ENCODE assay signal across 21 mouse cellular contexts in the genomic region with DNA sequence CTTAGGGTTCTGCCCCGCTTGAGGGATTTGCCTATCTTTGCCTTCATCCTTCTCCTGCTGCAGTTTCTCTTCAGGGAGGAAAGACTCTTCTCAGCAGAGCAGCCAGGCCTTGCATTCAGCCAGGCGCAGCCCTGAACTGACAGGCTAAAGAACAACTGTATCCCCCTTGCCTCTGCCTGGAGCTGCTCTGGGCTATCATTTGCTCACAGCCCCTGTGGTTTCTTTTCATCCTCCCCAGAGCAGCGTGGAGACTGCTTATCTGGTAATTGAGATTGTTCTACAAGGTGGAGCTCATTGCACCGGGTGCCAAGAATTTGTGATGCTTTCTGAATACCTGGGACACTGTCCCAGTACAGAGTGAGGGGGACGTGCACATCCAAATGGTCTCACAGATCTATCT. TPM values are rescaled to one million over a fixed set of nuclear protein-coding genes. Genes with fewer than 3 reads are reported as not detected.
DNase-seq lines count a peak whose midpoint lies in the region; ATAC-seq and TF ChIP-seq lines count a peak whose summit lies in the region.
"Had no signal": no experiment of that assay in that cellular context is flagged by ENCODE, and none has a peak within 500 bp of the region (broad histone marks: within the 10 kb centered on the region; RNA-seq: fewer than 3 reads in every experiment).

No protein-coding gene starts in this region.

- TF ChIP-seq POLR2A in MEL (IDR thresholded peaks at IDR 0.05; ENCODE audit: control insufficient read depth in 1 of 2, insufficient read depth in 1 of 2, low read depth in 1 of 2, low read length in 2 of 2, poor library complexity in 1 of 2) = no peak

- H3K9me3 ChIP-seq in midbrain, embryonic 10.5 days (replicated peaks) = no peaks in the 10 kb centered on the region
- H3K9me3 ChIP-seq in midbrain, embryonic 14.5 days (ENCODE audit: control insufficient read depth, low read length) = no peaks in the 10 kb centered on the region
- H3K9me3 ChIP-seq in MEL (replicated peaks; ENCODE audit: insufficient read depth, low read length) = no peaks in the 10 kb centered on the region
- no peaks in the 10 kb centered on the region for H3K9me3 ChIP-seq in liver, embryonic 12.5 days (replicated peaks)
- no peaks in the 10 kb centered on the region for H3K9me3 ChIP-seq in liver, embryonic 16.5 days (replicated peaks; ENCODE audit: control insufficient read depth, low read length)
- H3K9me3 ChIP-seq in kidney, embryonic 16.5 days (ENCODE audit: low read length) = no peaks in the 10 kb centered on the region
- H3K9me3 ChIP-seq: embryonic facial prominence, embryonic 15.5 days; heart, embryonic 15.5 days; hindbrain, embryonic 15.5 days had no signal

- no peak for TF ChIP-seq CTCF in MEL (IDR thresholded peaks at IDR 0.05 in 2 of 3, conservative IDR thresholded peaks at IDR 0.05 in 1 of 3; ENCODE audit: control insufficient read depth in 1 of 3, insufficient read depth in 1 of 3, low read depth in 2 of 3, low read length in 3 of 3, poor library complexity in 1 of 3, severe bottlenecking in 1 of 3)

- H3K27ac ChIP-seq in midbrain, embryonic 10.5 days (replicated peaks) = peak overlapping the region; percentile 7; the same call in 1 of the 2 replicates
- H3K27ac ChIP-seq in midbrain, embryonic 14.5 days (replicated peaks; ENCODE audit: low read depth, low read length) = no peak overlapping the region
- H3K27ac ChIP-seq in MEL (ENCODE audit: control insufficient read depth, low read depth, low read length) = no peak overlapping the region
- no peak overlapping the region for H3K27ac ChIP-seq in liver, embryonic 12.5 days
- H3K27ac ChIP-seq in liver, embryonic 16.5 days (ENCODE audit: low read length) = no peak overlapping the region
- H3K27ac ChIP-seq in kidney, embryonic 16.5 days (ENCODE audit: low read length) = no peak overlapping the region
- H3K27ac ChIP-seq: embryonic facial prominence, embryonic 15.5 days; heart, embryonic 15.5 days; hindbrain, embryonic 15.5 days had no signal

- H3K36me3 ChIP-seq in midbrain, embryonic 10.5 days = peaks cover 6% of the 10 kb centered on the region; the same call in 1 of the 2 replicates
- H3K36me3 ChIP-seq in midbrain, embryonic 14.5 days (ENCODE audit: control insufficient read depth, insufficient read depth, low read length) = no peaks in the 10 kb centered on the region
- H3K36me3 ChIP-seq in MEL (ENCODE audit: control insufficient read depth in 1 of 2, insufficient read depth in 2 of 2, low read length in 2 of 2) = peaks cover 0 to 2% of the 10 kb centered on the region in 2 experiments; a peak in 1 of 4 replicates
- peaks cover 14% of the 10 kb centered on the region for H3K36me3 ChIP-seq in liver, embryonic 12.5 days
- H3K36me3 ChIP-seq in liver, embryonic 16.5 days (ENCODE audit: control insufficient read depth, insufficient read depth) = no peaks in the 10 kb centered on the region
- H3K36me3 ChIP-seq in kidney, embryonic 16.5 days (ENCODE audit: insufficient read depth, low read length) = no peaks in the 10 kb centered on the region
- H3K36me3 ChIP-seq: embryonic facial prominence, embryonic 15.5 days; hindbrain, embryonic 15.5 days had no signal

- peaks cover 50% of the 10 kb centered on the region for H3K4me1 ChIP-seq in midbrain, embryonic 10.5 days
- peaks cover 12% of the 10 kb centered on the region; the same call in 1 of the 2 replicates for H3K4me1 ChIP-seq in midbrain, embryonic 14.5 days (ENCODE audit: control insufficient read depth, insufficient read depth, low read length)
- H3K4me1 ChIP-seq in MEL (ENCODE audit: control insufficient read depth in 1 of 2, insufficient read depth in 2 of 2, low read length in 2 of 2) = peaks cover 0 to 6% of the 10 kb centered on the region in 2 experiments; a peak in 1 of 4 replicates
- H3K4me1 ChIP-seq in liver, embryonic 12.5 days = peaks cover 27% of the 10 kb centered on the region
- peaks cover 5% of the 10 kb centered on the region; the same call in 1 of the 2 replicates for H3K4me1 ChIP-seq in liver, embryonic 16.5 days (ENCODE audit: control insufficient read depth, low read depth, low read length)
- no peaks in the 10 kb centered on the region for H3K4me1 ChIP-seq in kidney, embryonic 16.5 days (ENCODE audit: insufficient read depth, low read length)
- H3K4me1 ChIP-seq: embryonic facial prominence, embryonic 15.5 days; heart, embryonic 15.5 days had no signal

- DNase-seq in midbrain, embryonic 10.5 days (ENCODE audit: low spot score) = no peak
- DNase-seq in midbrain, embryonic 14.5 days = no peak
- DNase-seq in MEL (ENCODE audit: low read depth, low spot score) = peak; percentile 66
- no peak for DNase-seq in neural tube, embryonic 10.5 days (ENCODE audit: extremely low spot score, low spot score)
- DNase-seq in left cerebral cortex, adult 8-10 months (ENCODE audit: low spot score in 2 of 2) = no peak
- DNase-seq: adrenal gland, adult 8-10 months; cerebellum, adult 8-10 months; cerebellum, postnatal 14 days; embryo, embryonic 11 days; gastrocnemius, postnatal 10 days; heart, adult 18-20 months; heart, postnatal 14 days had no signal

- ATAC-seq in midbrain, embryonic 14.5 days (ENCODE audit: low FRiP score, low TSS enrichment) = no peak
- ATAC-seq in liver, embryonic 12.5 days = peak; percentile 30; the same call in 1 of the 2 replicates
- peak; percentile 51 for ATAC-seq in liver, embryonic 16.5 days (ENCODE audit: low read depth)
- no peak for ATAC-seq in kidney, embryonic 16.5 days (ENCODE audit: low FRiP score, low TSS enrichment)
- ATAC-seq: forebrain, embryonic 16.5 days had no signal

- H3K27me3 ChIP-seq in midbrain, embryonic 10.5 days (ENCODE audit: low read depth, poor library complexity, severe bottlenecking) = no peaks in the 10 kb centered on the region
- H3K27me3 ChIP-seq in midbrain, embryonic 14.5 days (ENCODE audit: control insufficient read depth, insufficient read depth, low read length) = no peaks in the 10 kb centered on the region
- no peaks in the 10 kb centered on the region for H3K27me3 ChIP-seq in MEL (ENCODE audit: control insufficient read depth in 1 of 2, insufficient read depth in 2 of 2, low read length in 2 of 2)
- H3K27me3 ChIP-seq in liver, embryonic 12.5 days (replicated peaks) = no peaks in the 10 kb centered on the region
- H3K27me3 ChIP-seq in liver, embryonic 16.5 days (ENCODE audit: control insufficient read depth, insufficient read depth, low read depth, low read length) = no peaks in the 10 kb centered on the region
- H3K27me3 ChIP-seq in kidney, embryonic 16.5 days (ENCODE audit: insufficient read depth, low read length) = no peaks in the 10 kb centered on the region
- H3K27me3 ChIP-seq: CH12.LX; embryonic facial prominence, embryonic 15.5 days; heart, embryonic 15.5 days; hindbrain, embryonic 15.5 days had no signal

- no peak overlapping the region for H3K4me2 ChIP-seq in midbrain, embryonic 14.5 days (ENCODE audit: low read length)
- no peak overlapping the region for H3K4me2 ChIP-seq in liver, embryonic 12.5 days
- no peak overlapping the region for H3K4me2 ChIP-seq in liver, embryonic 16.5 days (ENCODE audit: low read depth, low read length)
- H3K4me2 ChIP-seq in kidney, embryonic 16.5 days (replicated peaks; ENCODE audit: low read depth, low read length) = no peak overlapping the region
- H3K4me2 ChIP-seq: embryonic facial prominence, embryonic 15.5 days; heart, embryonic 11.5 days; heart, embryonic 15.5 days; hindbrain, embryonic 15.5 days had no signal

- no peak overlapping the region for H3K4me3 ChIP-seq in midbrain, embryonic 10.5 days
- H3K4me3 ChIP-seq in midbrain, embryonic 14.5 days (replicated peaks; ENCODE audit: low read depth, low read length) = no peak overlapping the region
- no peak overlapping the region for H3K4me3 ChIP-seq in MEL (ENCODE audit: control insufficient read depth in 1 of 2, insufficient read depth in 1 of 2, low read depth in 2 of 2, low read length in 2 of 2)
- no peak overlapping the region for H3K4me3 ChIP-seq in liver, embryonic 12.5 days
- H3K4me3 ChIP-seq in liver, embryonic 16.5 days (ENCODE audit: low read depth, low read length) = no peak overlapping the region
- no peak overlapping the region for H3K4me3 ChIP-seq in kidney, embryonic 16.5 days (ENCODE audit: low read length)
- H3K4me3 ChIP-seq: embryonic facial prominence, embryonic 15.5 days; heart, embryonic 15.5 days; hindbrain, embryonic 15.5 days had no signal

- WGBS in midbrain, embryonic 10.5 days = 82% methylated on average over 5 of the region's 5 CpGs
- WGBS in midbrain, embryonic 14.5 days = 75% methylated on average over 5 of the region's 5 CpGs
- 47% methylated on average over 5 of the region's 5 CpGs for WGBS in liver, embryonic 12.5 days (ENCODE audit: insufficient replicate concordance)
- WGBS in liver, embryonic 16.5 days (ENCODE audit: insufficient replicate concordance) = 39% methylated on average over 5 of the region's 5 CpGs
- WGBS in kidney, embryonic 16.5 days = 82% methylated on average over 5 of the region's 5 CpGs

- peak in 1 of 2 experiments; percentile 45; a peak in 1 of 4 replicates for TF ChIP-seq EP300 in MEL (IDR thresholded peaks at IDR 0.05; ENCODE audit: low read depth in 1 of 2, low read length in 2 of 2)

- H3K79me2 ChIP-seq in MEL (ENCODE audit: control insufficient read depth, insufficient read depth, low read length, poor library complexity) = no peaks in the 10 kb centered on the region

- no peak overlapping the region for H3K9ac ChIP-seq in midbrain, embryonic 14.5 days (replicated peaks; ENCODE audit: low read length)
- no peak overlapping the region for H3K9ac ChIP-seq in MEL (ENCODE audit: control insufficient read depth, low read depth, low read length, poor library complexity, severe bottlenecking)
- H3K9ac ChIP-seq in liver, embryonic 12.5 days = no peak overlapping the region
- no peak overlapping the region for H3K9ac ChIP-seq in liver, embryonic 16.5 days (ENCODE audit: low read depth, low read length)
- H3K9ac ChIP-seq in kidney, embryonic 16.5 days (replicated peaks; ENCODE audit: low read length) = no peak overlapping the region
- H3K9ac ChIP-seq: embryonic facial prominence, embryonic 15.5 days; heart, embryonic 15.5 days; hindbrain, embryonic 15.5 days had no signal

- TF ChIP-seq RAD21 in MEL (IDR thresholded peaks at IDR 0.05; ENCODE audit: low read depth, low read length) = no peak

RNA-seq across cellular contexts. Expression of a gene that starts 16.0 kb away (rescaled TPM):
- 26.2 and 28.3 TPM in 2 replicates for polyA plus RNA-seq in midbrain, embryonic 10.5 days (2016; fragmentation: Nextera tagmentation; extraction: Ambion mirVana)
- polyA plus RNA-seq in midbrain, embryonic 14.5 days (2014; fragmentation: Nextera tagmentation; extraction: Ambion mirVana) = 14.7 and 15.9 TPM in 2 replicates
- 17.1 and 19.4 TPM in 2 replicates for total RNA-seq in MEL (2012; rRNA removed)
- 10 to 100 TPM in 1 of 2 experiments, not detected in 1; 24.3 TPM for polyA plus RNA-seq in MEL (2012; ENCODE audit: insufficient read depth in 1 of 2, insufficient read length in 2 of 2, low read depth in 1 of 2, low replicate concordance in 2 of 2, missing spikeins in 1 of 2)
- polyA plus RNA-seq in liver, embryonic 12.5 days (2016; fragmentation: Nextera tagmentation; extraction: Ambion mirVana) = 18.3 and 18.4 TPM in 2 replicates
- polyA plus RNA-seq in liver, embryonic 16.5 days (2015; fragmentation: Nextera tagmentation; extraction: Ambion mirVana) = 10.8 and 11.9 TPM in 2 replicates
- 10 to 100 TPM in 1 of 4 experiments, 1 to 10 TPM in 3; 7.9 to 10.3 (median 8.9) TPM for total RNA-seq in left cerebral cortex, adult 8-10 months (2022)
- polyA plus RNA-seq in kidney, embryonic 16.5 days (2015; fragmentation: Nextera tagmentation; extraction: Ambion mirVana) = 32.7 and 33.1 TPM in 2 replicates

RNA-seq across cellular contexts. Expression of a gene that starts 19.9 kb away (rescaled TPM):
- polyA plus RNA-seq in midbrain, embryonic 10.5 days (2016; fragmentation: Nextera tagmentation; extraction: Ambion mirVana) = 20.8 and 25.6 TPM in 2 replicates
- polyA plus RNA-seq in midbrain, embryonic 14.5 days (2014; fragmentation: Nextera tagmentation; extraction: Ambion mirVana) = 30.6 and 34.8 TPM in 2 replicates
- 23.0 and 23.9 TPM in 2 replicates for total RNA-seq in MEL (2012; rRNA removed)
- 10 to 100 TPM in 1 of 2 experiments, not detected in 1; 35.2 TPM for polyA plus RNA-seq in MEL (2012; ENCODE audit: insufficient read depth in 1 of 2, insufficient read length in 2 of 2, low read depth in 1 of 2, low replicate concordance in 2 of 2, missing spikeins in 1 of 2)
- 13.1 and 13.5 TPM in 2 replicates for polyA plus RNA-seq in liver, embryonic 12.5 days (2016; fragmentation: Nextera tagmentation; extraction: Ambion mirVana)
- polyA plus RNA-seq in liver, embryonic 16.5 days (2015; fragmentation: Nextera tagmentation; extraction: Ambion mirVana) = 7.6 and 9.3 TPM in 2 replicates
- 10 to 100 TPM; 85.6 to 96.1 (median 92.3) TPM for total RNA-seq in left cerebral cortex, adult 8-10 months (2022)
- 16.3 and 18.8 TPM in 2 replicates for polyA plus RNA-seq in kidney, embryonic 16.5 days (2015; fragmentation: Nextera tagmentation; extraction: Ambion mirVana)

Comparison
In these comparisons a context has a peak if more than half of its experiments do, and no peak if none do; other contexts are left out.
1. ATAC-seq: peak in liver, embryonic 12.5 days (single experiment) and liver, embryonic 16.5 days (single experiment); none in midbrain, embryonic 14.5 days (single experiment) and kidney, embryonic 16.5 days (single experiment).